Mouse (Mus musculus) left cerebral cortex, postnatal 4 days (tissue): ENCODE data around the gene Prkca. TPM values are rescaled to one million over a fixed set of nuclear protein-coding genes. Genes with fewer than 3 reads are reported as not detected.
"Not testable (repeated sequence)": the region's sequence is repeated elsewhere in the genome, so short reads cannot be mapped to it uniquely, and the experiment has no call there.

Source experiments
- DNase-seq: peaks from one replicate; pipeline ENCODE4 v3.0.0-alpha.2; 2022
- intact Hi-C: fragments of 180-260 bp; cut with DNase I; formaldehyde crosslinking; loops from one replicate; pipeline ENCODE4 v1.15.1; 2025
- total RNA-seq, 2 experiments: library from RNA; stranded (reverse); gene quantifications; 2 replicates each; pipeline ENCODE4 v1.2.3; 2021

The Prkca gene
- total RNA-seq, 2 experiments from 2014 or later: 75.2 to 87.5 TPM

DNA sequence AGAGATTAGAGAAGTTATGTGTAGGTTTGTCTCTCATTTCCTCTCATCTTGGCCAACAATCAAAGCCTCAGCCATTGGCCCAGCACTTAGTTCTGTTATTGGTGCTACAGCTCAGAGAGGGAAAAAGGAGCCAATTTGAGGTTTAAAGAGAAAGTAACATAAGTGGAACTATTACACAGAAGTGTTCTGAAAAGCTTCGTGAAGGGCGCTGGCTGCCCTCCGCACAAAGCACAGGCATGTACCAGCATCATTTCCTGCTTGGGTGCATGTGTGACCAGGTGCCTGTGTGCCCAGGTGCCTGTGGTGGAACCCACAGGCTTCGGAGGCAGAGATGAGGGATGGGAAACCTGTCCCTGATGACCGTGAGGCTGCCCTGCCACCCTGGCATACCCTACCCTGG lies 255.7 kb downstream of the Prkca start:
- intact Hi-C loops: no loop called here
- DNase-seq: no peak

DNA sequence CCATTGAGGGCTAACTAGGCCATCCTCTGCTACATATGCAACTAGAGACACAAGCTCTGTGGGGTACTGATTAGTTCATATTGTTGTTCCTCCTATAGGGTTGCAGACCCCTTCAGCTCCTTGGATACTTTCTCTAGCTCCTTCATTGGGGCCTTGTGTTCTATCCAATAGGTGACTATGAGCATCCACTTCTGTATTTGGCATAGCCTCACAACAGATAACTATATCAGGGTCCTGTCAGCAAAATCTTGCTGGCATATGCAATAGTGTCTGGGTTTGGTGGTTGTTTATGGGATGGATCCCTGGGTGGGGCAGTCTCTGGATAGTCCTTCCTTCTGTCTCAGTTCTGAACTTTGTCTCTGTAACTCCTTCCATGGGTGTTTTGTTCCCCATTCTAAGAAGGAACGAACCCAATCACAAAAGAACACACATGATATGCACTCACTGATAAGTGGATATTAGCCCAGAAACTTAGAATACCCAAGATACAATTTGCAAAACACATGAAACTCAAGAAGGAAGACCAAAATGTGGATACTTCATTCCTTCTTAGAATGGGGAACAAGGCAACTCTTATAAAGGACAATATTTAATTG lies 256.5 kb downstream of the Prkca start:
- DNase-seq, intact Hi-C loops: not testable (repeated sequence)

DNA sequence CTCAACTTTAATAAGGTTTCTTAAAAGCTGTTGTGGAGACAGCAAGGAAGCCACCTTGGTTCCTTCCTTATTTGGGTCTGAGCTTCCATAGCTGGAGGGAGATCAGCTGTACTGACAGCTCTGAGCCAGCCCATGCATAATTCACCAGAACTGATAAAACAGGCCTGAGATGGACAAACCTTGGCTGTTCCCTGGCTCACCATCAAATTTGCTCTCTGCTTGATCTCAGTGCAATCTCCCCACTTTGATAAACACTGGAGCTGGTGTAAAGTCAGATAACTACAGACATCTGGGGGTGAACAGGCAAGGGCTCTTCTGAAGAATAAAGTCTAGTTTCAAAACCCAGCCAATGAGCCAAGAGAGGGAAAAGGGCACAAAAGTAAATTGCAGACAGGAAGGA lies 261.1 kb downstream of the Prkca start:
- intact Hi-C loops: no loop called here
- no peak for DNase-seq

DNA sequence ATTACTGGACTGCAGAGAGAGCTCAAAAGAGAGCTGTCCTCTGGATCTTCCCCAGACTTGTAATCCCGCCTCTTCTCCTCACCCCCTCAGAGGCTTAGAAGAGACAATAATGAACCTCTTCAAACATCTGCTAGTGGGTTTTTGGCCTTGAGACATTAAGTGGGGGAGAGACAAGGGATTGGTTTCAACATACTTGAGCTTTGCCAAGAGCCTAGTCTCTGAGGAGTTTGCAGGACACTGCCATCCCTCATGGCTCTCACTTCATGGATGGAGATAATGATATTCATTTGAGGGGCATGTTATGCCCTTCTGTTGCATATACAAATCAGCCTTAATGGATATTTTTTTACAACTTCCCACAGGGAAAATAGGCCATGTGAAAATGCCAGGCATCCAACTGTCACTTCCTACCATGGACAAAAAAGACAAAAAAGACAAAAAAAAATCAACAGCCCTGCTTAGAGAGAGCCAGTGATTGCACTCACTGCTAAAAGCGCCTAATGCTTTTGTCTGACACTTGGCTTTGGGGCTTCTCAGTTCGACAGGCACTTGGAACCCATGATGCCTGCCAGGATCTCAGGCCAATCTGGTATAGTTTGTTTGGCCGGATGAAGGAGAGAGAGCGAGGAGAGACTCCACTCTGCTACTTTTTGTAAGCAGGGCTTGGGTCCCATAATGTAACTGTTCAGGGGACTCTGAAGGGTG lies 263.6 kb downstream of the Prkca start:
- peak; percentile 54 for DNase-seq
- intact Hi-C loops: no loop called here

DNA sequence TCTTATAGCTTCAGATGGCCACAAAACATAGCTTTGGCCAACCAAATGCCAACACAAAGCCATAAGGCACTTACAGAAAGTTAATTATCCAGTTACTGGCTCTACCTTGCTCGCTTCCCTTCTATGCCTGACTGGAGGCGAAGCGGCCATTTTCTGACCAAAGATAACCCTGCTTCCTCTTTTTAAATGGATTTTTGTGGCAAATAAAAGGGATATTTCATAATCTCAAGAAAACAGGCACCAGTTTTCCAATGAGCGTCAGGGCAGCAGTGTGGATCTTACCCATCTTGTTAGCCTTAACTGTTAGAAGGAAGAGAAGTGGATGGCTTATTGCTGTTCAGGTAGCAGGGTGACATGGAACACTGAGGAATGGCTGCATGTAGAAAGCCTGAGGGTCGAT lies 264.3 kb downstream of the Prkca start:
- no peak for DNase-seq
- intact Hi-C loops: no loop called here

DNA sequence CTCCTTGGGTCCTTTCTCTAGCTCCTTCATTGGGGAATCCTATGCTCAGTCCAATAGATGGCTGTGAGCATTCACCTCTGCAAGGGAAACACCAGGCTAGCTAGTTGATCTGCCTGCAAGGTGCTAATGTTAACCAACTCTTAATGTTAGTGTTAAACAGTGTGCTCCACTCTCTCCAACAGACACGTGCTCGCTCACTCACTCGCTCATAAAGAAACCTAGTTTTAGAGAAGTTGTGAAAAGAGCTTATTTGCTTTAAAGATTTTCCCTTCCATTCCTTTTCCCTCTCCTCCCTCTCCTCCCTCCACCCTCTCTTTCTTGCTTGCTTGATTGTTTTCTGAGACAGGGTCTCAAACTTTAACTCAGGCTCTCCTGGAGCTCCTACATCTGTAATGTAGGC lies 266.2 kb downstream of the Prkca start:
- DNase-seq: no peak
- intact Hi-C loops: no loop called here

DNA sequence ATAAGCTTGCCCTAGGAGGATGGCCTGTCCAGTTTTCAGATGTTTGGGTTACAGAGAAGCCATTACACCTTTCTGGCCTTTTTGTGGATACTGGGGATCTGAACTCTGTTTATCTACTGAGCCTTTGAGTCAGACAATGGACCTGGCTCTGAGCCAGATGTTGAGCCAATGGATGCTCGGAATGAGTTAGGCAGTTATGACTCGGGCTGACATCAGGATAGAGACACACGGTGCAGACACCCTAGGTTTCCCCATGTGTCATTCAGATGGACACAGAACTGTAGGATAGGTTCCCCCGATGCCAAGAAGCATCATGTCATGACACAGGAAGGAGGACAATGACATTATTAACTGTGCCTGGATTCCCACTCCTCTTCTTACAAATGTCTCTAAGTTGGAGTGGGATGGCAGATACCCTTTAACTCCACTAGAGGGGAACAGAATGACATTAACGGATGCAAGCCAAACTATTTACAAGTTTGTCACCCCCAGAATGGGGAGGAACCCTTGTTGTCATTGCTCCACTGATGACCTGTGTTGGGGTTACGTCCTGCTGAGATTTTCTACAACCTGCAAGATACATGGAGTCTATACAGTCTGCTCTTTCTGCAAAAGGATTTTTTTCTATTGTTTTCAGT lies 271.0 kb downstream of the Prkca start:
- intact Hi-C loops: loop anchor here (5.0 kb wide), 1 partner anchor 305 kb away; no protein-coding TSS in a partner anchor

DNA sequence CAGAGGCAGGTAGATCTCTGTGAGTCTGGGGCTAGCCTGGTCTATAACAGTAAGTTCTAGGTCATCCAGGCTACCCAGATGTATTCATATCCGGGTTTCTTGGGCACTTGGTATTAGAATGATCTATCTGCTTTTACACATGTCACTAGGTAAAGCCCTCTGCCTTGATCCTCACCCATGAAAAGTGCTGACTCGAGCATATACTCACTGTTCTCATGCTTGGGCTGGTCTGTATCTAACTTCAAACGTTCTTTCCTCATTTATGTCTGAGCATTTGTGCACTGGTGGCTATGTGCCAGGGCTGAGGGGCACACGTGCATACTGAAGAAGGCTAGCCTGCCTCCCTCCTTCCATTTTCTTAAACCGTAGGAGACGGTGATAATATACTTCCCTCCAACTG lies 272.5 kb downstream of the Prkca start:
- DNase-seq: no peak
- intact Hi-C loops: loop anchor here (5.0 kb wide), 1 partner anchor 306 kb away; no protein-coding TSS in a partner anchor

More for the DNA sequence above, 271.0 kb downstream of the Prkca start:
- no peak for DNase-seq

DNA sequence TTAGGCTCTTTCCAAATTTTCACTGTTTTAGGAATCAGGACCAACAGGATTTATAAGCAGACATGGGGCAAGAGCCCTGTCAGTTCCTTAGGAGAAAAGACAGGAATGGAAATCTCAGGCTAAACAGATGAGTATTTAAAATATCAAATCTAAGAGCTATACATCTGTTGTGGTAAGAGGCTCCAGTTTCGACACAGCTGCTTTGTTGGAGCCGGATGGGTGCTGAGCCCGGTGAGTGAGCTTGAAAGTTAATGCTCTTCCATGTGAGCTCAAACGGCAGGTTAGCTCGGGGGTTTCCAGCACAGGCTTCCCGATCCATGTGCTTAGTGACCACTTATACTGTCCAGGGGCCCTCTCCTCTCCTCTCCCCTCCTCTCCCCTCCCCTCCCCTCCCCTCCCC lies 273.7 kb downstream of the Prkca start:
- no peak for DNase-seq
- intact Hi-C loops: loop anchor here (5.0 kb wide), 1 partner anchor 307 kb away; no protein-coding TSS in a partner anchor

DNA sequence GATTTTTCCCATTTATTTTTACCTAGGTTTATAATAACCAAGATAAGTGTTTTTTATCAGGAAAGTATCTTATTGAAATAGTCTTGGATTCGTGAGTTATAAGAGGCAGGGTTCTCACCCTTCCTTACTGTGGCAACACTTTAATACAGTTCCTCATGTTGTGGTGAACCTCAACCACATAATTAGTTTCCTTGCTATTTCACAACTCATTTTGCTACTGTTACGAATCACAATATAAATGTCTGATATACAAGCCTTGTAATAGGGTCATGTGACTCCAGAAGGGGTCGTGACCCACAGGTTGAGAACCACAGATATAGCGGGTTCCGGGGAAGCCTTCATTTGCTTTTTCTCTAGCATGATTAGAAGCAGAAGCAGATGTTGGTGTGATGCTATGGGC lies 275.3 kb downstream of the Prkca start:
- DNase-seq: no peak
- intact Hi-C loops: no loop called here

DNA sequence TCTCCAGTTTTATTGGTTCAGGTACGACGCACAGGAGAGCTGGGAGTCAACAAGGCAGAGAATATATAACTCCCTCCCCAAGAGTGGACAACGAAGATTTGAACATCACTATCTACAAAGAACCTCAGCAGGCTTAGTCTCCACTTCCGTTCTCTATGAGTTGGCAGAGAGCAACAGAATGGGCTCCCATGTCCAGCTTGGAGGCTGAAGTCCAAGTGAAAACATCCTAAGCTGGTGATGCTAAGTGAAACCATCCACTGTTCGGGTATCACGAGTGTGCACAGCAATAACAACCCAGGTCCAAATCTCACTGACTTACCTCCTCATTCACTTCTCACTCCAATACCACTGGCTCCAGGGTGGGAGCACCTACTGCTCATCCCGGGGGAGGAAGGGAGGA lies 276.6 kb downstream of the Prkca start:
- no peak for DNase-seq
- intact Hi-C loops: no loop called here

DNA sequence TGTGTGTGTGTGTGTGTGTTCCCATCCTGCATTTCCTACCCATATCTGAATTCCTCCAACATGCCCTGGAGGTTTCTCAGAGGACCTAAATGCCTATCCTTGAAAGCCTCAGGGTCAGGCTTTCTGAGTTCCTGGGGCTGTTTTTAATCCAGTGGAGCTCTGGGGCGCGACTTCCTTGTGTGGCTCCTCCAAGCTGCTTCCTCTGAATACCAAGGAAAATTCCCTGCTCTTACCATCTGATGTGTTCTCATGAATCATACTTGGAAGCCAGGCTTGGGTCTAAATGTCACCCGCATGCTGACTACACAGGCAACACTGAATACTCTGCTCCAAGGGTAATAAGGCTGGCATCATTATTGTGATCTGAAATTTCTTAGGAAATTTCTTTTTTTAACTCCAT lies 279.3 kb downstream of the Prkca start:
- DNase-seq: no peak
- intact Hi-C loops: no loop called here

DNA sequence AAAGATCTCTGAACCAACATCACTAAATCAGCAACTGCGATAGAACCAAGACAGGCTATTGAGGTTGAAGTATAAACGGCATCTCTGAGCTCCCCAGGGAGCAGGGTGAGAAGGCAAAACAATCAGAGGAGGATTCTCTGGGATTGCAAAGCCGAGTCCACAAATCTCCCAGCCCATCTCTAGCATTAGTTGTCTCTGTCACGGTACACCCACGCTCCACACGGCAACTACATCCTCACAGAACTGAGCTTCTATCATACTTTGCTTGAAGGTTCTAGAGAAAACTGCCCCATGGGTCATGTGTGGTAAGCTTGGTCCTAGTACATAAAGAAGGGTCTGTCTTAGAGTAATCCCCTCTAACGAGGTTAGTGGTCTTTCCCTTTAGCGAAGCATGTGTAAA lies 280.6 kb downstream of the Prkca start:
- DNase-seq: no peak
- intact Hi-C loops: no loop called here

DNA sequence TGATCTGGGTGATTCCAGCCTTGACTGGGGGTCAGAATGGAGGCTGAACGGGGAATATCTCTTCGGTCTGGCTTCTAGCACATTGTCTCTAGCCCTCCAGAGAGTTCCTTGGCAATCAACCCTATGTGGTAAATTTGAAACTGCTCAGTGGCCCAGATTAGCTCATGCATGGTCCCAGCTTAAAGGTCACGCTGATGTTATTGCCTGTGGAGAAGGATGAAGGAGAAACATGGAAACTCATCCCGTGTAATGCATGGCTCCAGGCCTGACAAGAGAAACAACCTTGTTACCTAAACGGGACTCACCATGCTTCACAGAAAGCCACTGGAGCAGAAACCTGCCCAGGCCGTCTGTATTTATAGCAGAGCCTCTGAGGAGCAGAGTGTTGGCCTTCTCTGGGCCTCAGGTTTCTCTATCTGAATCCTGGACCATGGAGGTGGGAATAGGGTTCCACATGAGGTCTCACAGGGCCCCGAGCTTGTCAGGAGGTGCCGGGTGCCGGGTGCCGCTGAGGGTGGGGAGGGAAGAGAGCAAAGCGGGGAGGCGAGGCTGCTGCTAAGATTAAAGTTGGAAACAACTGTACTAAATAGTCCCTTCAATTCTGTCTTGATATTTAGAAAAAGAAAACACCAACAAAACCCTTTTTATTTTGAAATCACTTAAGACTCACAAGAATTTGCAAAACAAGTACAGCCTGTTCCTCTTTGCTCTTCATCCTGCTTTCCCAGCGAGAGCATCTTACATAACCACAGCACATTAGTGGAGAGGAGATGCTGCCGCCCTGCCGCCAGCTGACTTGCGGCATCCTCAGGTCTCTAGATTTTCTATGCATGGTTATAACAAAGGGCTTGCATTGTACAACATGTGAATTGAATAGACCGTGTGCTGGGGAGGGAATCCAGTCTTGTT lies 281.9 kb downstream of the Prkca start:
- intact Hi-C loops: no loop called here
- DNase-seq: no peak

DNA sequence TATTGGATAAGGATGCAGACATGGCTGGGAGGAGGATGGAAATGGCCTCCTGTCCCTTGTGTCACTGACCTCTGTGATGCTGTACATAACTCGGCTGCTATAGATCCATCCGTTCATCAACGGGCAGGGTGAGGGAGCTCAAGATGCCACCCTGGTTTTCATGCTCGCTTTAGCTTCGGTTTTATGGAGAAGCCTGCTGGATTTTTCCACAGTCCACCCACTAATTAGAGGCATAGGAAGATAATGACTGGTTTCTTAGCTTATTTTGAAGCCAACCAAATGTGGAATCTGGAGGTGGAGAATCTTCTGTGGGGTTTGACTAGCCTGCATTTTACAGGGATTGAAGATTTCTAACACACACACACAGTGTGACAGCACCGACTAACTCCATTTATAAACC lies 286.6 kb downstream of the Prkca start:
- intact Hi-C loops: no loop called here
- no peak for DNase-seq

DNA sequence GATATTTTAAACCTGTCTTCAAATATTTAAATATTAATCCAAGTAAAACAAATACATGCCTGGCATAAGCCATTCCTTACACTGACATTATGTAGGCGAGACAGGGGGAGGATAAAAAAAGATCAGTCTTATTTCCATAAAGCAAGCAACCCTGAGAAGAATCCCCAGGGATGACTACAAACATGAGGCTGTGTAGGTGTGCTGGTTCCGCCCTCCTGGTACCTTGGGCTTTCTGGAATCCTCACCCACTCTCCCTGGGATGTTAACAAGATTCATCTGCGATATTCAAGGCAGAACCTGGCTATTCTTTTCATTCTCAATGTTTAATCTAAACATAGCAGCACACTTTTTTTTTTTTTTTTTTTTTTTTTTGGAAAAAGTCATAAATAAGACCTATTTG lies 289.1 kb downstream of the Prkca start:
- intact Hi-C loops: no loop called here
- no peak for DNase-seq

DNA sequence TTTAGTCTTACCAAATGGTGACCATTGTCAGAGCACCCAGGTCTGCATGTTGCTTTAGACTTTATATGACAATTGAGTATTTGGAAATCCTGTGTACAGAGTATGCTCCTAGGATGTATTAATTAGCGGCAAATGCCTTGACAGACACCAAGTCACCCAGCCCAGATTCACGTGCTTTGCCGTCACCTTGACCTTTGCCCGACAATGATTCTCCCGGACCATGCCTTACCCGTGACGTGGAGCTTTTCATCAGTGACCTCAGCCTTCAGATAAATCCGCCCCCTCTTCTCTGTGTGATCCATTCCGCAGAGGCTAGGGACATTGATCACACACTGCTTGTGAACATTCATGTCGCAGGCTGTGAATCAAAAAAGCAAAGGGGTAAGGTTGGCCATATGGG lies 290.0 kb downstream of the Prkca start:
- intact Hi-C loops: no loop called here
- no peak for DNase-seq

DNA sequence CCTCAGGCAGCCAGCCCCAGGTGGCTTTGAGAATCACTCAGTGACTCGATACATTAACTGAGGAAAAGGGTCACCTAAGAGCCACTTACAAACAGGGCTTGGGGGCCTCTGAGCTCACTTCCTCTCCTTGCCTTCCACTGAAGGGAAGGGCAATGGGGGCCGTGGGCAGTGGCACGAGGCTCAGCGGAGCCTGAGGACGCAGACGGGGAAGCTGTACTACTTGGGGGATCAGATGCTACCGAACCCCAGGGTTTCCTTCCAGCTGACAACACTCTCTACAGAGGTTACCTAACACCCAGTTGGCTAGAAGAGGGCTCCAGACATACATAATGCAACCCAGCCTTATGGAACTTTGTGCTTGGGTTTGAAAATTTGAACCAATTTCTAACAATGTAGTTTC lies 302.1 kb downstream of the Prkca start:
- intact Hi-C loops: no loop called here
- no peak for DNase-seq

DNA sequence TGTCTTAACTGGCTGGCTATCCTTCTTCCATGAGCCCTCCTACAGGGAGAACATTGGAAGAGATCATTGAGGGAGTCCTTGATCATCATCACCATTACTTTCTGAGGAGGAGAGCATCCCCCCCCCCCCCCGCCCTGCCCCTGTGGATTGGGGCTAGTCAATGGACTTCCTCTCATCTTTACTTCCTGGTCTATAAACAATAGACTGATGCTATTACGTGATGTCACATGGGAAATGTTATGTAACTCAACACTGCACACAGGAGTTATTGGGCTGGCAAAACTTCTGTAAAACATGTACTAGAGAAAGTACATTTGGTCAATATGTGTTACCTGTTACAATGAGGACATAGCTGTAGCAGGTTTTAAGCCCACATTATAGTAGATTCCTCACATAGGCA lies 302.9 kb downstream of the Prkca start:
- intact Hi-C loops: no loop called here
- DNase-seq: no peak

DNA sequence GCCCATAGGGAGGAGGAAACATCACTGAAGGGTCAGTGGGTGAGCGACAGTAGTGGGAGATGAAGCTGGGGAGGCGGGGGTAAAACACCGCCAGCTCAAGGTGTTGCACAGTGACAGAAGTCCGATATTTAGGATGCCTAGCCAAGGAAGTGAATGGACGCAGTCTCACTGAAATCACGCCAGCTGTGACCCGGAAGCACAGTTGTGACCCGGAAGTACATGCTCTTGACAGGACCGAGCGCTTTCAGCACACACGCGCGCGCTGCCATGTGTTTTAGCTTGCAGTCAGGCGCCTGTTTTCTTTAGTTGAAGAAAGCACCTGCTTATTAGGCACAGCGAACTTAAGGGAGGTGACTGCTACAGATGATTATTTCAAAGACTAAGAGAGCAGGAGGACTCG lies 304.0 kb downstream of the Prkca start:
- no peak for DNase-seq
- intact Hi-C loops: no loop called here

DNA sequence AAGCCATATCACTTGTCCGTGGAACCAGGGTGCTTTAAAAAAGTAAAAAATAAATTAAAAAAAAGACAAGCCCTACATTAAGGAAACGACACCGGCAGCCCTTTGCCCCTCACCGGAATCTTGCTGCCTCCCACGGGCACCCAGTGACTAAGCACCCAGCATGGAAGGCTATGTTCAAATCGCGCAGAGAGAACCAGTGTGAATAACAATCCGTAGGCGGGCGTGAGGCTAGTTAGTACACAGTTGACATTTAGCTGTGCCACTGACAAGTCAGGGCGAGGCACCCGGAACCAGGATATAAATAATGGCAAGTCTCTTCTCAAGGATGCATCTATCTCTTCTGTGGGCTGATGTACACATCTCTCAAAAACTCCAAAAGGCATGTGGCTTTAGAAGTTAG lies 304.7 kb downstream of the Prkca start:
- intact Hi-C loops: no loop called here
- no peak for DNase-seq
